Mouse (Mus musculus): ENCODE results near the gene Prr32. TPM values are rescaled to one million over a fixed set of nuclear protein-coding genes. Genes with fewer than 3 reads are reported as not detected.

Prr32 gene
- polyA plus RNA-seq (2012; fragmentation: generic; extraction: Trizol): not detected
- long read RNA-seq, experiment 1: 0 reads
- long read RNA-seq, experiment 2: 0 reads

GRCm38 (mm10) chrX:45090604-45091003 is at the start of gene Prr32:
Gene Prr32, plus strand, starts transcription at chrX:45090904.
- H3K36me3 ChIP-seq (ENCODE audit: control insufficient read depth, insufficient read depth): no peaks in the 10 kb centered on the region
- no peak within 1 kb of the TSS for H3ac ChIP-seq (ENCODE audit: control insufficient read depth, insufficient read length, low read depth)
- no peak within 1 kb of the TSS for H3K4me3 ChIP-seq (ENCODE audit: insufficient read depth, poor library complexity, severe bottlenecking)
- H3K79me2 ChIP-seq (ENCODE audit: control insufficient read depth, insufficient read depth): no peaks in the 10 kb centered on the region
- TF ChIP-seq MYOD1 (IDR thresholded peaks at IDR 0.05; ENCODE audit: control insufficient read depth, insufficient read length, low read depth): no peak
- no peak for TF ChIP-seq CEBPB (IDR thresholded peaks at IDR 0.05; ENCODE audit: low read depth)
- no peak for TF ChIP-seq CTCF (IDR thresholded peaks at IDR 0.05; ENCODE audit: control insufficient read depth, insufficient read depth, insufficient read length)
- no peak for TF ChIP-seq FOSL1 (IDR thresholded peaks at IDR 0.05; ENCODE audit: insufficient read depth, low read length, poor library complexity, severe bottlenecking)
- TF ChIP-seq MYOG (IDR thresholded peaks at IDR 0.05; ENCODE audit: control insufficient read depth, extremely low read depth, insufficient read length): no peak
- TF ChIP-seq MAX (IDR thresholded peaks at IDR 0.05): no peak
- TF ChIP-seq USF1 (IDR thresholded peaks at IDR 0.05; ENCODE audit: low read depth): no peak
- H3K79me3 ChIP-seq (ENCODE audit: low read depth): no peaks in the 10 kb centered on the region
- H3K27me3 ChIP-seq (ENCODE audit: control insufficient read depth, insufficient read depth, insufficient read length): no peaks in the 10 kb centered on the region
